Mouse (Mus musculus) midbrain, embryonic 14.5 days (tissue): ENCODE measurements at regions not wholly inside any gene's neighbourhood (a gene's known extent, or its start where the extent isn't known, plus 50 kb on each side); places are given as distances from the start of the nearest gene placed in this dataset.
A peak's percentile ranks its signal among the peaks of the same experiment; 100 is the strongest.

Experiments used
- ATAC-seq: fragments of 200-750 bp; cut with Nextera tagmentation; 2 replicates; pipeline ENCODE4 v1.8.0; 2017; ENCODE audit warnings: moderate number of reproducible peaks, moderate library complexity; ENCODE audit not compliant: low FRiP score, low TSS enrichment
- DNase-seq: peaks from one replicate; pipeline ENCODE4 v3.0.0-alpha.2; 2015
- H3K27ac ChIP-seq: fragments of 300-500 bp; sonication (generic); replicated peaks from 2 replicates; pipeline ENCODE4 v1.5.1; 2014; ENCODE audit warnings: mild to moderate bottlenecking, low read depth, low read length, moderate library complexity
- H3K27me3 ChIP-seq: fragments of 300-500 bp; sonication (generic); 2 replicates; pipeline ENCODE4 v1.6.1; 2014; ENCODE audit warnings: low read length, control low read depth, mixed read lengths; ENCODE audit not compliant: control insufficient read depth, insufficient read depth
- H3K36me3 ChIP-seq: fragments of 300-500 bp; sonication (generic); 2 replicates; pipeline ENCODE4 v1.6.1; 2014; ENCODE audit warnings: low read length, control low read depth; ENCODE audit not compliant: control insufficient read depth, insufficient read depth
- H3K4me1 ChIP-seq: fragments of 300-500 bp; sonication (generic); 2 replicates; pipeline ENCODE4 v1.6.1; 2014; ENCODE audit warnings: mild to moderate bottlenecking, antibody characterized with exemption, low read length, control low read depth; ENCODE audit not compliant: control insufficient read depth, insufficient read depth
- H3K4me2 ChIP-seq: fragments of 300-500 bp; sonication (generic); 2 replicates; pipeline ENCODE4 v1.6.1; 2014; ENCODE audit warnings: mild to moderate bottlenecking, low read length, moderate library complexity
- H3K4me3 ChIP-seq: fragments of 300-500 bp; sonication (generic); replicated peaks from 2 replicates; pipeline ENCODE4 v1.5.1; 2014; ENCODE audit warnings: low read depth, low read length
- H3K9ac ChIP-seq: fragments of 300-500 bp; sonication (generic); replicated peaks from 2 replicates; pipeline ENCODE4 v1.6.1; 2014; ENCODE audit warnings: mild to moderate bottlenecking, low read length, moderate library complexity
- H3K9me3 ChIP-seq: fragments of 300-500 bp; sonication (generic); 2 replicates; pipeline ENCODE4 v1.6.1; 2016; ENCODE audit warnings: low read length, control low read depth, mixed read lengths; ENCODE audit not compliant: control insufficient read depth
- WGBS: fragments of 180-500 bp; shearing (Covaris S2); extraction: QIAGEN DNeasy Blood & Tissue Kit; methylation state at CpG from one replicate; pipeline ENCODE4 v1.1.7; 2014; 5-methylcytosine and 5-hydroxymethylcytosine counted together

DNA sequence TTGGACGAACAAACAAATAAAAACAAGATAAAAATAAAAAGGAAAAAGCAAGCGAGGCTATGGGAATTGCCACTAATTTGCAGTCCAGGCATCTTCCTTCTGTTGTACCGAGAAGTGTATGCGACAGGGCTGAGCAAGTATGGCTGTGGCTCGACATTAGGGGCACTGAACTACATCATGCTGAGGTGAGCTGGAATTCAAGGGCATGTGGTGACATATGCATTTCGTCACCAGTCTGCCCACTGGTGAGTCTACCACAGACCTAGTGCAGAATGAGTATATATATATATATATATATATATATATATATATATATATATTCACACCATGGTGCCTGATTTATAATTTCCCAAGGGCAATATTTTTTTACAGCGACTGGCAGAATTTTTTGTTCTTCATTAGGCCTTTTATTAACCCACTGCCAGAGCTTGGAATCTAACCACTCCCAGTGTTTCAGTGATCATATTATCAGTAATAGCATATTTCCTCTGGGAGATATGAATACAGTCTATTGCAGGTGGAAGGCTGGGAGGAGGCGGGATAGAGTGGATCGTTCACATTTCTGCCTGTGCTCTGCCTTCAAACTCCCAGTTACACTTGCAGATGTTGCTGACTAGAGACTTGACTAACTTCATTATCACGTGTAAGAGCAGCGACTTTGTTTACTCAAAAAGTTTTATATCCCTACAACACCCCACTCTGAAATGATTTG is 133.6 kb upstream of the Satb1 start:
- Histone ChIP-seq H3K4me3 (no peak overlapping the region), H3K9ac (no peak overlapping the region), H3K36me3 (no peaks in the 10 kb centered on the region), H3K4me2 (no peak overlapping the region), H3K27ac (no peak overlapping the region), H3K4me1 (no peaks in the 10 kb centered on the region), H3K9me3 (no peaks in the 10 kb centered on the region), H3K27me3 (no peaks in the 10 kb centered on the region)
- ATAC-seq = 0 out of 2 replicates have a peak, but pooled peaks have one; percentile 37
- WGBS = 93% methylated on average over 11 of the region's 11 CpGs
- DNase-seq = no peak

DNA sequence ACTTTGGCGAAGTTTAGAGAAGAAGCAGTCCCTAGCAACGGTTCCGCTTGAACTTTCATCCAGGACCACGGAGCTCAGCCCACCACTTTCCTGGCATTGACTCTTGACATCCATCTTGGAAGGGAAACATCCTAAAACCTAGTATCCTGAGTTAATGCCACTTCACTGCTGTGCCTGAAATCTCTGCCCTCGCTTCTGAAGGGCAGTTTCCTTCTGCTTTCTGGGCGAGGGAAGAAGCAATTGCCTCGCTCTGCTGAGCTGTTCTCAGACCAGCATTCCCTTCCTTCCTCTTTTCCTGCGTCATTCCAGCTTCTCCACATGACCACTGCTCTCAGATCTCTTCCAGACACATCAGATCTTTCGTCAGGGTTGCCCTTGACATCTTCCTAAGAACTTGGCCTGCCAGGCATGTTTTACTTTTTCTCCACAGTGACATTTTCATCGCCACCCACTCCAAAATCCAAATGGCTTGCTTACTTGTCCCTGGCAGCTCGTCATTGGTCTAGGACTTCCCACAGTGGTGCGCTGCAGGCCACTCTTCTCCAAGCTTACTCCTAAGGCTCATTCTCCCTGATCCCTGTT is 129.5 kb upstream of the Satb1 start:
- no peak for ATAC-seq
- 80% methylated on average over 12 of the region's 12 CpGs for WGBS
- H3K4me3 ChIP-seq = no peak overlapping the region

DNA sequence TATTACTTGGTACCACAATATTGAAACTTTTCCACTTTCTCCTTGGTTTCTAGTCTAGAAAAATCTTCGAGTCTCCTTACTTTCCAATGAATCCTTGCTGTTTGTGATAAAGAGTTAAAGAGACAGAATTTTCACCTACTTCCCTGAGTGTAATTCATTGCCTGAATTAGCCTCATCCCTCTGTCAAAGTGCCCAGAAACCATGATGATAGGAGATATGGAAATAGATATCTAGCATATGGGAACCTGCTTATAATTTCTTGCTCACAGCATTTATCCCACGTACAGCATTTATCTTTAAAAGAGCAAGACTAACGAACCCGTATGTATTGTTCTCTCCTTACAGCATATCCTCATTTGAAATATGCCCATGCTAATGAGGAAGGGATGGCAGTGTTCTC is 128.2 kb upstream of the Satb1 start:
- DNase-seq = no peak
- Histone ChIP-seq H3K4me1 (no peaks in the 10 kb centered on the region), H3K9ac (no peak overlapping the region), H3K36me3 (no peaks in the 10 kb centered on the region), H3K4me3 (no peak overlapping the region), H3K4me2 (no peak overlapping the region), H3K9me3 (no peaks in the 10 kb centered on the region), H3K27ac (no peak overlapping the region), H3K27me3 (no peaks in the 10 kb centered on the region)
- WGBS = 84% methylated on average over 4 of the region's 4 CpGs
- no peak for ATAC-seq

More for the DNA sequence above, 129.5 kb upstream of the Satb1 start:
- Histone ChIP-seq H3K27ac (no peak overlapping the region), H3K9ac (no peak overlapping the region), H3K4me2 (no peak overlapping the region), H3K36me3 (no peaks in the 10 kb centered on the region), H3K4me1 (no peaks in the 10 kb centered on the region), H3K27me3 (no peaks in the 10 kb centered on the region), H3K9me3 (no peaks in the 10 kb centered on the region)
- no peak for DNase-seq

DNA sequence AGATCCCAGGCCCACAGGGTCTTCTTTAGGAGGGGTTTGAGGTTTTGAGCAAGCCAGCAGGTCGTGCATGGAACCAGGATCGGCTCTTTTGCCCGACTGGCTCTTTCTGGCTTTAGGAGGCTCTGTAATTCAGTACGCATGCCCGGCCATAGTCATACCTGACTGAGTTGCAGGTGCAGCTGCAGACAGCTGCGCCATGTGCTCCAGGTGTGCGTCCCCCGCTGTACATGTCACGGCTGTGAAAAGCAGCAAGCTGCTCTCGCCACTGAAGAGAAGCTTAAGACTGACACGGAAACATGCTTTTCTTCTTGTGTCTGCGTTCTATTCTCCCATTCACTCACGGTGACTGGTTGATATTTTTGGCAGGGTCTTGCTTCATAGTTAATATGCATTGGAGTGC is 123.2 kb upstream of the Satb1 start:
- Histone ChIP-seq H3K27ac (no peak overlapping the region), H3K9me3 (no peaks in the 10 kb centered on the region), H3K27me3 (no peaks in the 10 kb centered on the region), H3K9ac (no peak overlapping the region), H3K4me2 (no peak overlapping the region), H3K4me3 (no peak overlapping the region), H3K4me1 (no peaks in the 10 kb centered on the region), H3K36me3 (no peaks in the 10 kb centered on the region)
- WGBS = 92% methylated on average over 13 of the region's 13 CpGs
- no peak for ATAC-seq
- DNase-seq = no peak

DNA sequence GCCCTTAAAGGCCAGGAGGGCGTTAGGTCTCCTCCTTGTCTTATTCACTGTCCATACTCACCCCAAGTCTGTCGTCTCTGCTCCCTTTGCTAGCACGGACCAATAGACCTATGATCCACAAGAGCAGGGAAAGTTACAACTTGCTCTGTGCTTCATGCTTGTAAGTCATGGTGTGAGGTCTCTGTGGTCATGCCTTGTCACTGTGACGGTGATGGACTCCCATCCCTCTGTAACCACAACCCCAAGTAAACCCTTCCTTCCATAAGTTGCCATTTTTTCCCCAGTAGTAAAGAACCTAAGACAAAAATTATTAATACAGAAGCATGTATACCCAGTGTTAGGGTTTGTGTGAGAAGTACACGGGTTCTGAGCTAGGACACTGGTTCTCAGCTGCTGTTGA is 104.6 kb upstream of the Satb1 start:
- no peak overlapping the region for H3K27ac ChIP-seq
- no peaks in the 10 kb centered on the region for H3K27me3 ChIP-seq
- ATAC-seq (no peak), DNase-seq (no peak)
- H3K9me3 ChIP-seq = no peaks in the 10 kb centered on the region
- H3K9ac ChIP-seq = no peak overlapping the region
- no peak overlapping the region for H3K4me2 ChIP-seq
- H3K4me1 ChIP-seq = no peaks in the 10 kb centered on the region
- H3K36me3 ChIP-seq = no peaks in the 10 kb centered on the region
- no peak overlapping the region for H3K4me3 ChIP-seq
- 91% methylated on average over 5 of the region's 5 CpGs for WGBS

DNA sequence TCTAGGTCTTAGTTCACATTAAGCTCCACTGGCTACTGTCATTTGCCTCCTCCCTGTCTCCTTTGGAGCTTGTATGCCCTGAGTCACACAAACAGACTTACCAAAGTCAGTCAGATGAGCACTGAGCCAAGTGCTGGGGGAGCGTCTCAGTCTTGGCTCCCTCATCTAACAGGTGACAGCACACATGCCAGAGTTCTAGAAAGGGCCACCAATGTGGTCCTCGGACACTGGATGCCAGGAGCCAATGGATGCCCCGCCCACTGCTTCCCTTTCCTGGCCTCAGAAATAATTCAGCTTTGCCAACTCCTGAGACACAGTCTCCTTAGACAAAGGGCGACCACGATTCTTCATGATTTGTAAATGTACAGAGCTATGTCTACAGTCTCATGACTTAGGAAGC is 103.0 kb upstream of the Satb1 start:
- H3K27me3 ChIP-seq = no peaks in the 10 kb centered on the region
- H3K27ac ChIP-seq = no peak overlapping the region
- 86% methylated on average over 5 of the region's 5 CpGs for WGBS
- H3K9me3 ChIP-seq = no peaks in the 10 kb centered on the region
- H3K9ac ChIP-seq = no peak overlapping the region
- no peak overlapping the region for H3K4me2 ChIP-seq
- ATAC-seq = no peak
- H3K4me3 ChIP-seq = no peak overlapping the region
- no peak for DNase-seq
- H3K36me3 ChIP-seq = no peaks in the 10 kb centered on the region
- H3K4me1 ChIP-seq = no peaks in the 10 kb centered on the region

DNA sequence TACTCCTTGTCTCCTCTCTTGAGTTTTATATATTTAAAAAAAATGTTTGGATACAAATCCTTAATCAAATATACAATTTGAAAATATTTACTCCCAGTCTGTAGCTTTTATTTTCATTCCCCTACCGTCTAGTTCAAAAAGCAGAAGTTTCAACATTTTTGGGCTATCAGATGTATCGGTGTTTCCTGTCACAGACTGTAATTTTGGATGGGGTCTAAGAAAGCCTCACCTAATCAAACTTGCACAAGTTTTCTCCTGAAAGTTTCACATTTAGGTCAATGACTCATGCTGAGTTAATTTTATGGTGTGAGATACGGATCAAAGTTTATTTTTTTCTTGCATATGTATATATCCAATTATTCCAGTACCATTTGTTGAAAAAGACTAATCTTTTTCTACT is 93.3 kb upstream of the Satb1 start:
- Histone ChIP-seq H3K4me2 (no peak overlapping the region), H3K27me3 (no peaks in the 10 kb centered on the region), H3K27ac (no peak overlapping the region), H3K36me3 (no peaks in the 10 kb centered on the region), H3K4me1 (no peaks in the 10 kb centered on the region), H3K9me3 (no peaks in the 10 kb centered on the region), H3K4me3 (no peak overlapping the region), H3K9ac (no peak overlapping the region)
- no peak for DNase-seq
- WGBS = 90% methylated on average over 3 of the region's 3 CpGs
- no peak for ATAC-seq

DNA sequence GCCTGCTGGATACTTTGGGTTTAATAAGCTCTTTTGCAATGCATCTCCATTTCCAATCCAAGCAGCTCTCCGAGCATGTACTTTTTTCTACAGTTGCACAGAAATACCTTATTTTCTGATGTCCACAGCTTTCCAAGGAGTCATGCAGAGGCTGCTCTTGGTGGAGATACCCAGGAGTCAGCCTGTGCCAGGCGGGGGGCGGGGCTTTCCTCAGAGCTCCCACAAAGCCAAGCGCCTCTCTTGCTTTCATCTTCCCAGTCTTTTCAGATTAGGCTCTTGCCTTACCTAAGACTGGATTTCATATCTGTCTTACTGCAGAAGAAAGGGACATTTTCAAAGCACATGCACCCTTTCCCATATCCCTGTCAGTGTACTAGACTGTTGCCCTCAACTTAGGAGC is 73.9 kb upstream of the Satb1 start:
- no peaks in the 10 kb centered on the region for H3K27me3 ChIP-seq
- H3K4me2 ChIP-seq = no peak overlapping the region
- no peak for DNase-seq
- H3K27ac ChIP-seq = no peak overlapping the region
- H3K9ac ChIP-seq = no peak overlapping the region
- no peak for ATAC-seq
- no peaks in the 10 kb centered on the region for H3K4me1 ChIP-seq
- no peak overlapping the region for H3K4me3 ChIP-seq
- 63% methylated on average over 4 of the region's 4 CpGs for WGBS
- H3K9me3 ChIP-seq = no peaks in the 10 kb centered on the region
- no peaks in the 10 kb centered on the region for H3K36me3 ChIP-seq

DNA sequence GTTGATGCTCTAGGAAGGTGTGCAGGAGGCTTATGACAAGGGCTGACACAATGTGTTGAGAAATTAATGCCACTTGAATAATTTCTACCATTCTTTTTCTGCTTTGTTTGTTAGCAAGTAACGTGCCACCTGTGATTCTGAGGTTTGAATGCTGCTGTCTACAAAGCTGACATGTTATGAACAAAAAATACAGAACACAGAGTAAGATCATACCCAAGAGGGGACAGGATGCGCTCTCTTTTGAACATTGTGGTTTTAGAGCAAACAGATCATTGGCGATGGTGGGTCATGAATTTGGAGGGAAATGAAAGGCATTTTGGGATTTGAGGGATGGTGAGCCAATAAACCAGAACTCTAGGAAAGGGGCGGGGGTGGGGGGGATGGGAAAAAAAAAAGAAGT is 73.3 kb upstream of the Satb1 start:
- Histone ChIP-seq H3K4me1 (no peaks in the 10 kb centered on the region), H3K9me3 (no peaks in the 10 kb centered on the region), H3K27me3 (no peaks in the 10 kb centered on the region), H3K4me2 (no peak overlapping the region), H3K4me3 (no peak overlapping the region), H3K27ac (no peak overlapping the region), H3K9ac (no peak overlapping the region), H3K36me3 (no peaks in the 10 kb centered on the region)
- DNase-seq (no peak), ATAC-seq (no peak)
- WGBS = 83% methylated on average over 4 of the region's 4 CpGs
